Mouse (Mus musculus) liver, adult 2 months (tissue): ENCODE measurements around the gene Nup160.

Experiments
- CTCF ChIP-seq: fragments of 200-500 bp; IDR thresholded peaks from 2 replicates; pipeline ENCODE4 v1.5.1; 2011; ENCODE audit warnings: low read depth, low read length, control low read depth
- POLR2A ChIP-seq: fragments of 200-500 bp; IDR thresholded peaks from 2 replicates; pipeline ENCODE4 v1.6.1; 2011; ENCODE audit warnings: low read length, control low read depth; ENCODE audit not compliant: insufficient read depth; ENCODE audit errors: extremely low read depth

GRCm38 (mm10) chr2:90765123-90765522 lies 88.1 kb downstream of the Nup160 start:
- TF ChIP-seq POLR2A (no peak), CTCF (no peak)
